Comparison of ENCODE assay signal across 8 mouse cellular contexts in the genomic region with DNA sequence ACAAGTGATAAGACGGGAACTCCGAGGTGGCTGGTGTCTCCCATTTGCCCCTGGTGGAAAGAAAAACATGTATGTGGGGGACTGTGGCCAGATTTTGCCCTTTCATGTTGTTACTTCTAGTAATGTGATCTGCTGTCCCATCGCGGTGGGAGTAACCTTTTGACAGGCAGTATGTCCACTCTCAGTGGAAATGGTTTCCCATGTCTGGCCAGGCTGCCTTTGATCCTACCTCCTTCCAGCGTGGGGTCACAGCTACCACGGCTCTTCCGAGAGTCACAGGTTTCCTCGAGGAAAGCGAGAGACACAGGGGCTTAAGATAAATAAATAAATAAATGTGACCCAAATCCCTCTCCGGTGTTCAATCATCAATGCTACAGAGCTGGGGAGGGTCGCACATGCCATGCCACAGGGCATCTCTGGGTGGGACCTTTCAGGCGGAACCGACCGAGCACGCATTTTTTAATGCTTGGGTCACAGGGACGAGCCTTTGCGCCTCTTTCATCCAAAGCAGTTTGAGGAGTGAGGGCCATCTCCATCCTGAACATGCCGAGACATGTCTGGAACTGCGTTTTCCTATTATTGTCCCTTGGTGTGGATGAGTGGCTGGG.
DNase-seq lines count a peak whose midpoint lies in the region; TF ChIP-seq lines count a peak whose summit lies in the region.
"Had no signal": no experiment of that assay in that cellular context is flagged by ENCODE, and none has a peak within 500 bp of the region (broad histone marks: within the 10 kb centered on the region; RNA-seq: fewer than 3 reads in every experiment).

No protein-coding gene starts in this region.

- no peak for TF ChIP-seq POLR2A in ES-Bruce4 (IDR thresholded peaks at IDR 0.05; ENCODE audit: insufficient read depth, low read length)

- no peak for TF ChIP-seq CTCF in ES-Bruce4 (IDR thresholded peaks at IDR 0.05; ENCODE audit: low read depth, low read length)

- 10% methylated on average over 19 of the region's 19 CpGs for WGBS in hindbrain, embryonic 10.5 days
- whole genome bisulfite sequencing in midbrain, embryonic 10.5 days, result 14% methylated on average over 19 of the region's 19 CpGs

- H3K4me3 ChIP-seq in ES-Bruce4 (ENCODE audit: low read depth, low read length), result peak overlapping the region; percentile 44
- peak overlapping the region; percentile 38 for H3K4me3 ChIP-seq in hindbrain, embryonic 10.5 days
- peak overlapping the region; percentile 38 for H3K4me3 ChIP-seq in midbrain, embryonic 10.5 days

- peak; percentile 88 for DNase-seq in ZHBTc4 (ENCODE audit: low read depth, low spot score)
- DNase-seq in hindbrain, embryonic 10.5 days (ENCODE audit: low spot score), result peak; percentile 53
- DNase-seq in midbrain, embryonic 10.5 days (ENCODE audit: low spot score), result peak; percentile 51
- DNase-seq in layer of hippocampus, adult 11-12 months (ENCODE audit: low spot score), result no peak
- DNase-seq in retina, postnatal 1 day, result no peak
- no peak for DNase-seq in thymus, postnatal 4 days
- DNase-seq: kidney, postnatal 25 days had no signal

- H3K4me1 ChIP-seq in ES-Bruce4 (ENCODE audit: control insufficient read depth, insufficient read depth, low read length), result peaks cover 2% of the 10 kb centered on the region
- H3K4me1 ChIP-seq in hindbrain, embryonic 10.5 days (replicated peaks), result peaks cover 58% of the 10 kb centered on the region
- H3K4me1 ChIP-seq in midbrain, embryonic 10.5 days, result peaks cover 73% of the 10 kb centered on the region

- TF ChIP-seq EP300 in ES-Bruce4 (IDR thresholded peaks at IDR 0.05; ENCODE audit: insufficient read depth, low read depth, low read length), result peak; percentile 65

- H3K9ac ChIP-seq in ES-Bruce4 (ENCODE audit: low read depth, poor library complexity, severe bottlenecking), result peak overlapping the region; percentile 92

- H3K27ac ChIP-seq in ES-Bruce4 (ENCODE audit: insufficient read depth, low read length), result peak overlapping the region; percentile 59
- H3K27ac ChIP-seq in hindbrain, embryonic 10.5 days, result peak overlapping the region; percentile 79
- H3K27ac ChIP-seq in midbrain, embryonic 10.5 days (replicated peaks), result peak overlapping the region; percentile 71

- H3K36me3 ChIP-seq in ES-Bruce4 (ENCODE audit: control insufficient read depth, insufficient read depth, low read length, poor library complexity, severe bottlenecking), result no peaks in the 10 kb centered on the region
- no peaks in the 10 kb centered on the region for H3K36me3 ChIP-seq in hindbrain, embryonic 10.5 days
- H3K36me3 ChIP-seq in midbrain, embryonic 10.5 days, result no peaks in the 10 kb centered on the region

- H3K27me3 ChIP-seq in ES-Bruce4 (ENCODE audit: control insufficient read depth, insufficient read depth, low read length, poor library complexity, severe bottlenecking), result no peaks in the 10 kb centered on the region
- no peaks in the 10 kb centered on the region for H3K27me3 ChIP-seq in hindbrain, embryonic 10.5 days (ENCODE audit: insufficient read depth, poor library complexity, severe bottlenecking)
- 0 out of 2 replicates have a peak, but pooled peaks cover 5% of the 10 kb centered on the region for H3K27me3 ChIP-seq in midbrain, embryonic 10.5 days (ENCODE audit: low read depth, poor library complexity, severe bottlenecking)

- no peaks in the 10 kb centered on the region for H3K9me3 ChIP-seq in ES-Bruce4 (replicated peaks; ENCODE audit: control insufficient read depth, insufficient read depth, low read length, poor library complexity, severe bottlenecking)
- no peaks in the 10 kb centered on the region for H3K9me3 ChIP-seq in hindbrain, embryonic 10.5 days
- no peaks in the 10 kb centered on the region for H3K9me3 ChIP-seq in midbrain, embryonic 10.5 days (replicated peaks)

Comparison
In these comparisons a context has a peak if more than half of its experiments do, and no peak if none do; other contexts are left out.
1. DNase-seq: peak in ZHBTc4 (single experiment), hindbrain, embryonic 10.5 days (single experiment) and midbrain, embryonic 10.5 days (single experiment); none in layer of hippocampus, adult 11-12 months (single experiment), retina, postnatal 1 day (single experiment) and thymus, postnatal 4 days (single experiment).
2. Peak in every context shown above with its lines, with median percentiles within 50 percentile points of each other: H3K27ac ChIP-seq and H3K4me3 ChIP-seq.